Comparison of ENCODE assay signal across 20 mouse cellular contexts in the genomic region with DNA sequence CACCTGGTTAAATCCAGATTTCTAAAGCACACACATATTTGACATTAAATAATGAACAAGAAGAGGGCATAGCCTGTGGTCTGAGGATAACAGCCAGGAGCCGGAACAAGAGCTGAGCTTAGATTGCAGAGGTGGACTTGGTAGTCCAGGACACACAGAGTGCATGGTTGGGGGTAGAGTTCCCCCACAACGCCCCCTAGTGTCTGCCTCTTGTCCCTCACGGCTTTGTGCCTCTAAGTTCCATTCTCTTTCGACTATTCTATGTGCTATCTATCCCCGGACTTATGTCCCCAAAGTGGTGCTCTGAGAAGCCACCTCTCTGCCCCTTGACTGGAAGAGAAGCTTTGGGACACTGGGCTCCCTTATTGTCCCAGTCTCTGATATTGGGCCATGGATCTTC. TPM values are rescaled to one million over a fixed set of nuclear protein-coding genes. Genes with fewer than 3 reads are reported as not detected.
DNase-seq lines count a peak whose midpoint lies in the region; TF ChIP-seq lines count a peak whose summit lies in the region.
"Had no signal": no experiment of that assay in that cellular context is flagged by ENCODE, and none has a peak within 500 bp of the region (broad histone marks: within the 10 kb centered on the region; RNA-seq: fewer than 3 reads in every experiment).

No protein-coding gene starts in this region.

- 0 out of 2 replicates have a peak, but pooled peaks cover 4% of the 10 kb centered on the region for H3K4me1 ChIP-seq in small intestine, adult 2 months (ENCODE audit: control insufficient read depth, insufficient read depth, insufficient read length, low read length)

- peak; percentile 40 for DNase-seq in adrenal gland, postnatal 14 days
- DNase-seq in adrenal gland, adult 2 months = no peak
- DNase-seq in layer of hippocampus, adult 2 months (ENCODE audit: low spot score in 2 of 2) = no peak
- no peak for DNase-seq in layer of hippocampus, adult 9-11 months
- DNase-seq in thymus, postnatal 14 days = peak; percentile 35
- DNase-seq in thymus, postnatal 36 days = no peak
- no peak for DNase-seq in frontal cortex, postnatal 25 days (ENCODE audit: low spot score in 2 of 2)
- DNase-seq: adrenal gland, postnatal 36 days; cerebellum, adult 11 months; cerebellum, postnatal 36 days; gastrocnemius, postnatal 14 days; lung, adult 18-20 months; right cerebral cortex, adult 18-20 months had no signal

- H3K27ac ChIP-seq in layer of hippocampus, adult 2 months = peak overlapping the region; percentile 80; the same call in 1 of the 2 replicates
- H3K27ac ChIP-seq in small intestine, adult 2 months (ENCODE audit: insufficient read depth, low read depth, low read length) = no peak overlapping the region
- H3K27ac ChIP-seq: forebrain, embryonic 13.5 days; hindbrain, embryonic 14.5 days; neural tube, embryonic 15.5 days had no signal

- peak; percentile 62 for TF ChIP-seq CTCF in layer of hippocampus, adult 2 months (conservative IDR thresholded peaks at IDR 0.05)
- peak; percentile 49; the same call in 1 of the 2 replicates for TF ChIP-seq CTCF in small intestine, adult 2 months (IDR thresholded peaks at IDR 0.05; ENCODE audit: extremely low read depth, insufficient read length, insufficient replicate concordance, low read depth, low read length)

- TF ChIP-seq POLR2A in small intestine, adult 2 months (IDR thresholded peaks at IDR 0.05; ENCODE audit: low read depth, low read length) = no peak

- peaks cover 16% of the 10 kb centered on the region for H3K36me3 ChIP-seq in small intestine, adult 2 months (ENCODE audit: control insufficient read depth, insufficient read depth, low read length)
- H3K36me3 ChIP-seq: heart, embryonic 15.5 days; neural tube, embryonic 15.5 days had no signal

- 70% methylated on average over 5 of the region's 5 CpGs for WGBS in small intestine, adult 2 months

- no peaks in the 10 kb centered on the region for H3K27me3 ChIP-seq in small intestine, adult 2 months (ENCODE audit: control insufficient read depth, insufficient read depth, low read length)
- H3K27me3 ChIP-seq: forebrain, embryonic 13.5 days; heart, embryonic 15.5 days; neural tube, embryonic 15.5 days had no signal

- no peak overlapping the region for H3K4me3 ChIP-seq in layer of hippocampus, adult 2 months
- no peak overlapping the region for H3K4me3 ChIP-seq in small intestine, adult 2 months (ENCODE audit: low read depth, low read length)
- H3K4me3 ChIP-seq: forebrain, embryonic 13.5 days; heart, embryonic 15.5 days; megakaryocyte, embryonic 14.5 days; neural tube, embryonic 15.5 days had no signal

RNA-seq across cellular contexts. Expression of gene Epas1, which starts 50.2 kb away (rescaled TPM):
- 226 TPM in 2 replicates for total RNA-seq in adrenal gland, postnatal 14 days (2021)
- total RNA-seq in adrenal gland, adult 2 months (2021) = 100 to 1,000 TPM; 178 to 179 TPM
- polyA plus RNA-seq in adrenal gland, adult 2 months (2012; rRNA removed) = 97.2 and 155 TPM in 2 replicates
- 10 to 100 TPM; 98.7 to 99.2 TPM for total RNA-seq in layer of hippocampus, adult 2 months (2021)
- 40.7 and 52.0 TPM in 2 replicates for polyA plus RNA-seq in small intestine, adult 2 months (2012; rRNA removed)
- total RNA-seq: MEL had no signal

Comparison
In these comparisons a context has a peak if more than half of its experiments do, and no peak if none do; other contexts are left out.
1. DNase-seq: peak in adrenal gland, postnatal 14 days (single experiment) and thymus, postnatal 14 days (single experiment); none in adrenal gland, adult 2 months (single experiment), layer of hippocampus, adult 2 months (0 of 2), layer of hippocampus, adult 9-11 months (single experiment), thymus, postnatal 36 days (0 of 2) and frontal cortex, postnatal 25 days (0 of 2).